Mouse (Mus musculus) layer of hippocampus, postnatal 14 days (tissue): ENCODE measurements around the gene Map2. TPM values are rescaled to one million over a fixed set of nuclear protein-coding genes. Genes with fewer than 3 reads are reported as not detected.

Experiments used
- total RNA-seq, 2 experiments: library from RNA; stranded (reverse); gene quantifications; 2 replicates each; pipeline ENCODE4 v1.2.3; 2021

The Map2 gene
- total RNA-seq, 2 experiments from 2014 or later = 947 to 1,024 TPM

Other genes starting within 250 kb of the Map2 start
- gene Crygf, start 248.8 kb upstream of the Map2 start, total RNA-seq = not detected